13 mouse cellular contexts compared by ENCODE assay signal in the genomic region with DNA sequence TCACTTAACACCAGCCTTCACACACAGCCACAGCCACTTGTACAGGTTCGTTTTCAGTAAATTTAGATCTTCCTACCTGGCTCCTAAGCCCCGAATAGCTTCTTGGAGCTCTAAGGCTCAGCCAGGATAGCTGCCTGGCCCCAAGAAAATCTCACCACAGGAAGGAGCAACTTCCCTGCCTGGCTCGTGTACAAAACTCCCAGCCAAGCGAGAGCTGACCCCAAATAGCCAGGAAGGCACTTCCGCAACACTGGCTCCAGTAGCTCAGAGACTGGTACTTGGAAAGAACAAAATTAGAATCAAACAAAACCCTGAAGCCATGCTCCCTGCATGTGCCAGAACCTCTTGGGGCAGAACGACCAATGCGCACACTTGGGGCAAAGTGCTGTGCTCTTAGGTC. TPM values are rescaled to one million over a fixed set of nuclear protein-coding genes. Genes with fewer than 3 reads are reported as not detected.
DNase-seq lines count a peak whose midpoint lies in the region; ATAC-seq and TF ChIP-seq lines count a peak whose summit lies in the region.
"Had no signal": no experiment of that assay in that cellular context is flagged by ENCODE, and none has a peak within 500 bp of the region (broad histone marks: within the 10 kb centered on the region; RNA-seq: fewer than 3 reads in every experiment).

No protein-coding gene starts in this region.

- no peaks in the 10 kb centered on the region for H3K9me3 ChIP-seq in forebrain, embryonic 12.5 days
- no peaks in the 10 kb centered on the region for H3K9me3 ChIP-seq in midbrain, embryonic 14.5 days (ENCODE audit: control insufficient read depth, low read length)
- H3K9me3 ChIP-seq: limb, embryonic 12.5 days; midbrain, embryonic 13.5 days had no signal

- no peak overlapping the region for H3K4me2 ChIP-seq in forebrain, embryonic 12.5 days
- H3K4me2 ChIP-seq in midbrain, embryonic 14.5 days (ENCODE audit: low read length): no peak overlapping the region
- H3K4me2 ChIP-seq: limb, embryonic 12.5 days; midbrain, embryonic 13.5 days had no signal

- peak overlapping the region; percentile 29 for H3K4me3 ChIP-seq in bone marrow, adult 2 months (replicated peaks; ENCODE audit: control insufficient read depth, low read depth, low read length)
- no peak overlapping the region for H3K4me3 ChIP-seq in forebrain, embryonic 12.5 days (replicated peaks)
- H3K4me3 ChIP-seq in midbrain, embryonic 14.5 days (replicated peaks; ENCODE audit: low read depth, low read length): no peak overlapping the region
- H3K4me3 ChIP-seq: erythroblast, embryonic 14.5 days; limb, embryonic 12.5 days; midbrain, embryonic 13.5 days had no signal

- peak overlapping the region; percentile 83 for H3K27ac ChIP-seq in bone marrow, adult 2 months (ENCODE audit: control insufficient read depth, insufficient read depth, low read depth, low read length, poor library complexity)
- H3K27ac ChIP-seq in forebrain, embryonic 12.5 days: no peak overlapping the region
- H3K27ac ChIP-seq in midbrain, embryonic 14.5 days (replicated peaks; ENCODE audit: low read depth, low read length): no peak overlapping the region
- H3K27ac ChIP-seq: limb, embryonic 12.5 days; midbrain, embryonic 13.5 days had no signal

- H3K9ac ChIP-seq in forebrain, embryonic 12.5 days: no peak overlapping the region
- H3K9ac ChIP-seq in midbrain, embryonic 14.5 days (replicated peaks; ENCODE audit: low read length): no peak overlapping the region
- H3K9ac ChIP-seq: limb, embryonic 12.5 days; midbrain, embryonic 13.5 days had no signal

- no peaks in the 10 kb centered on the region; the same call in 1 of the 2 replicates for H3K4me1 ChIP-seq in bone marrow, adult 2 months (ENCODE audit: control insufficient read depth, insufficient read depth, low read length)
- H3K4me1 ChIP-seq in forebrain, embryonic 12.5 days: no peaks in the 10 kb centered on the region
- no peaks in the 10 kb centered on the region for H3K4me1 ChIP-seq in midbrain, embryonic 14.5 days (ENCODE audit: control insufficient read depth, insufficient read depth, low read length)
- H3K4me1 ChIP-seq: limb, embryonic 12.5 days; midbrain, embryonic 13.5 days had no signal

- TF ChIP-seq CTCF in bone marrow, adult 2 months (IDR thresholded peaks at IDR 0.05; ENCODE audit: control insufficient read depth, insufficient read depth, low read length): no peak

- 45% methylated on average over 7 of the region's 7 CpGs for WGBS in bone marrow, adult 2 months
- 88% methylated on average over 7 of the region's 7 CpGs for WGBS in forebrain, embryonic 12.5 days
- 84% methylated on average over 7 of the region's 7 CpGs for WGBS in midbrain, embryonic 14.5 days

- no peaks in the 10 kb centered on the region for H3K27me3 ChIP-seq in forebrain, embryonic 12.5 days
- H3K27me3 ChIP-seq in midbrain, embryonic 14.5 days (ENCODE audit: control insufficient read depth, insufficient read depth, low read length): no peaks in the 10 kb centered on the region
- H3K27me3 ChIP-seq: limb, embryonic 12.5 days; midbrain, embryonic 13.5 days had no signal

- no peak for ATAC-seq in forebrain, embryonic 12.5 days (ENCODE audit: low FRiP score)
- ATAC-seq in midbrain, embryonic 14.5 days (ENCODE audit: low FRiP score, low TSS enrichment): no peak
- ATAC-seq: midbrain, embryonic 13.5 days had no signal

- H3K36me3 ChIP-seq in forebrain, embryonic 12.5 days (replicated peaks): peaks cover 94% of the 10 kb centered on the region
- peaks cover 91% of the 10 kb centered on the region for H3K36me3 ChIP-seq in midbrain, embryonic 14.5 days (ENCODE audit: control insufficient read depth, insufficient read depth, low read length)

- no peak for TF ChIP-seq POLR2A in bone marrow, adult 2 months (IDR thresholded peaks at IDR 0.05; ENCODE audit: borderline replicate concordance, control insufficient read depth, low read depth, low read length)

- peak; percentile 63 to 69 for DNase-seq in heart, adult 18-20 months
- no peak for DNase-seq in heart, postnatal 4 days
- peak; percentile 53 to 56 for DNase-seq in heart, adult 9 months (ENCODE audit: low spot score in 2 of 2)
- peak; percentile 55 for DNase-seq in kidney, postnatal 14 days
- DNase-seq in midbrain, embryonic 14.5 days: no peak
- DNase-seq: gastrocnemius, postnatal 25 days; thymus, postnatal 14 days had no signal

RNA-seq across cellular contexts. Expression of gene Il18bp, which starts 0.5 kb away (rescaled TPM):
- total RNA-seq in heart, adult 18-20 months (2021): 10 to 100 TPM in 1 of 2 experiments, 1 to 10 TPM in 1; 7.4 to 11.9 TPM
- total RNA-seq in heart, postnatal 4 days (2021): 1 to 10 TPM; 3.6 to 4.1 TPM
- polyA plus RNA-seq in bone marrow, adult 2 months (2011; ENCODE audit: insufficient read depth, insufficient read length, low replicate concordance, missing spikeins): 12.9 and 17.6 TPM in 2 replicates
- 4.4 and 4.8 TPM in 2 replicates for polyA plus RNA-seq in forebrain, embryonic 12.5 days (2016; fragmentation: Nextera tagmentation; extraction: Ambion mirVana)
- 4.0 and 6.0 TPM in 2 replicates for polyA plus RNA-seq in midbrain, embryonic 14.5 days (2014; fragmentation: Nextera tagmentation; extraction: Ambion mirVana)

RNA-seq across cellular contexts. Expression of gene Rnf121, which starts 47.2 kb away (rescaled TPM):
- 10 to 100 TPM; 24.5 TPM for total RNA-seq in heart, adult 18-20 months (2021)
- total RNA-seq in heart, postnatal 4 days (2021): 10 to 100 TPM; 23.8 to 25.6 TPM
- polyA plus RNA-seq in bone marrow, adult 2 months (2011; ENCODE audit: insufficient read depth, insufficient read length, low replicate concordance, missing spikeins): 10.0 and 12.9 TPM in 2 replicates
- 33.0 and 33.3 TPM in 2 replicates for polyA plus RNA-seq in forebrain, embryonic 12.5 days (2016; fragmentation: Nextera tagmentation; extraction: Ambion mirVana)
- 30.7 and 31.1 TPM in 2 replicates for polyA plus RNA-seq in midbrain, embryonic 14.5 days (2014; fragmentation: Nextera tagmentation; extraction: Ambion mirVana)

RNA-seq across cellular contexts. Expression of gene Xndc1, which starts 47.3 kb away (rescaled TPM):
- total RNA-seq in heart, adult 18-20 months (2021): 1 to 10 TPM; 4.9 to 6.9 TPM
- total RNA-seq in heart, postnatal 4 days (2021): 10 to 100 TPM; 13.2 to 13.3 TPM
- 33.8 and 35.5 TPM in 2 replicates for polyA plus RNA-seq in bone marrow, adult 2 months (2011; ENCODE audit: insufficient read depth, insufficient read length, low replicate concordance, missing spikeins)
- polyA plus RNA-seq in forebrain, embryonic 12.5 days (2016; fragmentation: Nextera tagmentation; extraction: Ambion mirVana): 49.8 and 50.7 TPM in 2 replicates
- 21.0 and 24.3 TPM in 2 replicates for polyA plus RNA-seq in midbrain, embryonic 14.5 days (2014; fragmentation: Nextera tagmentation; extraction: Ambion mirVana)

RNA-seq across cellular contexts. Expression of gene Xntrpc, which starts 47.5 kb away (rescaled TPM):
- total RNA-seq in heart, adult 18-20 months (2021): under 1 TPM; 0.44 to 0.74 TPM
- 1 to 10 TPM in 1 of 2 experiments, under 1 TPM in 1; 0.90 to 1.1 TPM for total RNA-seq in heart, postnatal 4 days (2021)
- 1.0 and 3.2 TPM in 2 replicates for polyA plus RNA-seq in bone marrow, adult 2 months (2011; ENCODE audit: insufficient read depth, insufficient read length, low replicate concordance, missing spikeins)
- polyA plus RNA-seq in forebrain, embryonic 12.5 days (2016; fragmentation: Nextera tagmentation; extraction: Ambion mirVana): 2.9 and 3.0 TPM in 2 replicates
- 1.3 and 1.5 TPM in 2 replicates for polyA plus RNA-seq in midbrain, embryonic 14.5 days (2014; fragmentation: Nextera tagmentation; extraction: Ambion mirVana)
- polyA plus RNA-seq: erythroblast, embryonic 14.5 days; intestine, postnatal 0 days had no signal

Comparison
In these comparisons a context has a peak if more than half of its experiments do, and no peak if none do; other contexts are left out.
1. DNase-seq: peak in heart, adult 18-20 months (2 of 2), heart, adult 9 months (2 of 2) and kidney, postnatal 14 days (single experiment); none in heart, postnatal 4 days (single experiment) and midbrain, embryonic 14.5 days (single experiment).